Mouse (Mus musculus) hindbrain, embryonic 11.5 days (tissue): ENCODE data around the gene Zfp811. TPM values are rescaled to one million over a fixed set of nuclear protein-coding genes. Genes with fewer than 3 reads are reported as not detected.

ENCODE experiments used
- ATAC-seq: fragments of 200-750 bp; cut with Nextera tagmentation; 2 replicates; pipeline ENCODE4 v1.8.0; 2017; ENCODE audit warnings: mild to moderate bottlenecking, moderate TSS enrichment, moderate library complexity; ENCODE audit not compliant: low FRiP score
- DNase-seq: peaks from one replicate; pipeline ENCODE4 v3.0.0-alpha.2; 2015; ENCODE audit warnings: low spot score
- H3K27ac ChIP-seq: fragments of 300-500 bp; sonication (generic); 2 replicates; pipeline ENCODE4 v1.5.1; 2014; ENCODE audit warnings: mild to moderate bottlenecking, low read depth, low read length
- H3K27me3 ChIP-seq: fragments of 300-500 bp; sonication (generic); 2 replicates; pipeline ENCODE4 v1.6.1; 2014; ENCODE audit warnings: mild to moderate bottlenecking, low read length, moderate library complexity, mixed read lengths; ENCODE audit not compliant: control insufficient read depth, insufficient read depth
- H3K36me3 ChIP-seq: fragments of 300-500 bp; sonication (generic); 2 replicates; pipeline ENCODE4 v1.6.1; 2014; ENCODE audit warnings: mild to moderate bottlenecking, low read length, moderate library complexity, mixed read lengths; ENCODE audit not compliant: control insufficient read depth, insufficient read depth
- H3K4me1 ChIP-seq: fragments of 300-500 bp; sonication (generic); replicated peaks from 2 replicates; pipeline ENCODE4 v1.6.1; 2014; ENCODE audit warnings: low read length, mixed read lengths; ENCODE audit not compliant: control insufficient read depth, insufficient read depth
- H3K4me2 ChIP-seq: fragments of 300-500 bp; sonication (generic); replicated peaks from 2 replicates; pipeline ENCODE4 v1.6.1; 2014; ENCODE audit warnings: mild to moderate bottlenecking, low read depth, low read length
- H3K4me3 ChIP-seq: fragments of 300-500 bp; sonication (generic); 2 replicates; pipeline ENCODE4 v1.5.1; 2014; ENCODE audit warnings: low read depth, low read length
- H3K9ac ChIP-seq: fragments of 300-500 bp; sonication (generic); 2 replicates; pipeline ENCODE4 v1.6.1; 2014; ENCODE audit warnings: low read depth, low read length
- H3K9me3 ChIP-seq: fragments of 300-500 bp; sonication (generic); 2 replicates; pipeline ENCODE4 v1.6.1; 2016; ENCODE audit warnings: low read length; ENCODE audit not compliant: control insufficient read depth
- WGBS: fragments of 180-500 bp; shearing (Covaris S2); extraction: QIAGEN DNeasy Blood & Tissue Kit; methylation state at CpG from one replicate; pipeline ENCODE4 v1.1.7; 2014; 5-methylcytosine and 5-hydroxymethylcytosine counted together
- polyA plus RNA-seq: library from polyadenylated mRNA; unstranded; fragments of >200 nt; fragmentation: Nextera tagmentation; extraction: Ambion mirVana; gene quantifications from 2 replicates; pipeline ENCODE4 v1.2.1, GENCODE M21; 2014

The Zfp811 gene
- polyA plus RNA-seq, 1 experiment from 2014 or later, result 49.1 TPM

- no peak for ATAC-seq
- DNase-seq, result no peak
- 77% methylated on average over 6 of the region's 6 CpGs for WGBS
- H3K4me1 ChIP-seq, result peaks cover 5% of the 10 kb centered on the region
- peak overlapping the region; percentile 57 for H3K4me2 ChIP-seq
- H3K9ac ChIP-seq, result peak overlapping the region; percentile 94; the same call in 1 of the 2 replicates
- peak overlapping the region; percentile 87 for H3K4me3 ChIP-seq
- H3K27me3 ChIP-seq, result no peaks in the 10 kb centered on the region
- H3K27ac ChIP-seq, result no peak overlapping the region
- H3K36me3 ChIP-seq, result peaks cover 3% of the 10 kb centered on the region; the same call in 1 of the 2 replicates
- H3K9me3 ChIP-seq, result no peaks in the 10 kb centered on the region
Measured at GRCm38 (mm10) chr17:32786944-32787343, 22.8 kb downstream of the Zfp811 start.

- Histone ChIP-seq H3K4me1 (peaks cover 5% of the 10 kb centered on the region), H3K9ac (no peak overlapping the region), H3K9me3 (no peaks in the 10 kb centered on the region), H3K4me2 (no peak overlapping the region), H3K36me3 (peaks cover 3% of the 10 kb centered on the region; the same call in 1 of the 2 replicates), H3K27ac (no peak overlapping the region), H3K4me3 (no peak overlapping the region), H3K27me3 (no peaks in the 10 kb centered on the region)
- 84% methylated on average over 3 of the region's 3 CpGs for WGBS
- no peak for ATAC-seq
- DNase-seq, result no peak
Measured at GRCm38 (mm10) chr17:32785656-32786055, 24.1 kb downstream of the Zfp811 start.

- H3K4me3 ChIP-seq, result no peak overlapping the region
- no peak overlapping the region for H3K4me2 ChIP-seq
- no peak overlapping the region for H3K27ac ChIP-seq
- no peaks in the 10 kb centered on the region for H3K9me3 ChIP-seq
- H3K9ac ChIP-seq, result no peak overlapping the region
- ATAC-seq (no peak), DNase-seq (no peak)
- 98% methylated on average over 3 of the region's 3 CpGs for WGBS
- H3K4me1 ChIP-seq, result no peaks in the 10 kb centered on the region
- no peaks in the 10 kb centered on the region for H3K27me3 ChIP-seq
- H3K36me3 ChIP-seq, result peaks cover 9% of the 10 kb centered on the region; the same call in 1 of the 2 replicates
Measured at GRCm38 (mm10) chr17:32777564-32777963, 32.2 kb downstream of the Zfp811 start.

- no peak overlapping the region for H3K4me2 ChIP-seq
- no peak overlapping the region for H3K4me3 ChIP-seq
- WGBS, result 83% methylated on average over 1 of the region's 1 CpGs
- no peaks in the 10 kb centered on the region for H3K27me3 ChIP-seq
- no peaks in the 10 kb centered on the region for H3K9me3 ChIP-seq
- no peak overlapping the region for H3K9ac ChIP-seq
- DNase-seq (no peak), ATAC-seq (no peak)
- no peak overlapping the region for H3K27ac ChIP-seq
- H3K36me3 ChIP-seq, result peaks cover 15% of the 10 kb centered on the region; the same call in 1 of the 2 replicates
- H3K4me1 ChIP-seq, result no peaks in the 10 kb centered on the region
Measured at GRCm38 (mm10) chr17:32771213-32771612, 38.5 kb downstream of the Zfp811 start.

GRCm38 (mm10) chr17:32766422-32766821, 43.3 kb downstream of the Zfp811 start:
- DNase-seq, result no peak
- Histone ChIP-seq H3K9me3 (no peaks in the 10 kb centered on the region), H3K36me3 (peaks cover 19% of the 10 kb centered on the region; the same call in 1 of the 2 replicates), H3K27ac (no peak overlapping the region), H3K4me1 (no peaks in the 10 kb centered on the region), H3K4me2 (no peak overlapping the region), H3K4me3 (no peak overlapping the region), H3K9ac (no peak overlapping the region), H3K27me3 (no peaks in the 10 kb centered on the region)
- ATAC-seq, result no peak
- 95% methylated on average over 2 of the region's 2 CpGs for WGBS

- H3K27me3 ChIP-seq, result no peaks in the 10 kb centered on the region
- WGBS, result 69% methylated on average over 5 of the region's 5 CpGs
- ATAC-seq, result no peak
Measured at GRCm38 (mm10) chr17:32757331-32757730, 52.4 kb downstream of the Zfp811 start.

GRCm38 (mm10) chr17:32753634-32754033, 56.1 kb downstream of the Zfp811 start:
- H3K9ac ChIP-seq, result no peak overlapping the region
- no peak overlapping the region for H3K4me2 ChIP-seq
- DNase-seq (peak; percentile 51), ATAC-seq (no peak)
- no peaks in the 10 kb centered on the region for H3K36me3 ChIP-seq
- no peaks in the 10 kb centered on the region for H3K27me3 ChIP-seq
- no peak overlapping the region for H3K4me3 ChIP-seq
- H3K27ac ChIP-seq, result no peak overlapping the region
- H3K9me3 ChIP-seq, result no peaks in the 10 kb centered on the region
- WGBS, result 11% methylated on average over 12 of the region's 12 CpGs
- no peaks in the 10 kb centered on the region for H3K4me1 ChIP-seq

More at GRCm38 (mm10) chr17:32757331-32757730, 52.4 kb downstream of the Zfp811 start:
- no peak for DNase-seq
- Histone ChIP-seq H3K9ac (no peak overlapping the region), H3K4me1 (no peaks in the 10 kb centered on the region), H3K27ac (no peak overlapping the region), H3K9me3 (no peaks in the 10 kb centered on the region), H3K4me3 (no peak overlapping the region), H3K4me2 (no peak overlapping the region), H3K36me3 (no peaks in the 10 kb centered on the region)

- WGBS, result 76% methylated on average over 6 of the region's 6 CpGs
- ATAC-seq, result no peak
Measured at GRCm38 (mm10) chr17:32752813-32753360, 56.8 kb downstream of the Zfp811 start.

GRCm38 (mm10) chr17:32750611-32751010, 59.1 kb downstream of the Zfp811 start:
- Histone ChIP-seq H3K36me3 (no peaks in the 10 kb centered on the region), H3K4me1 (no peaks in the 10 kb centered on the region), H3K9ac (no peak overlapping the region), H3K27me3 (no peaks in the 10 kb centered on the region), H3K4me3 (no peak overlapping the region), H3K27ac (no peak overlapping the region), H3K4me2 (no peak overlapping the region), H3K9me3 (no peaks in the 10 kb centered on the region)
- DNase-seq (no peak), ATAC-seq (no peak)
- 49% methylated on average over 5 of the region's 5 CpGs for WGBS

More at GRCm38 (mm10) chr17:32752813-32753360, 56.8 kb downstream of the Zfp811 start:
- Histone ChIP-seq H3K4me3 (no peak overlapping the region), H3K27ac (no peak overlapping the region), H3K4me1 (no peaks in the 10 kb centered on the region), H3K27me3 (no peaks in the 10 kb centered on the region), H3K36me3 (no peaks in the 10 kb centered on the region), H3K9ac (no peak overlapping the region), H3K9me3 (no peaks in the 10 kb centered on the region), H3K4me2 (no peak overlapping the region)
- no peak for DNase-seq
